Mouse (Mus musculus): ENCODE measurements around the gene 1810010D01Rik. TPM values are rescaled to one million over a fixed set of nuclear protein-coding genes. Genes with fewer than 3 reads are reported as not detected.

Gene 1810010D01Rik
- 0.53 TPM in 1 of 2 replicates, not detected in the other for polyA plus RNA-seq (2016; fragmentation: Nextera tagmentation; extraction: Ambion mirVana)

- Histone ChIP-seq H3K27ac (peak within 1 kb of the TSS; percentile 92), H3K4me2 (replicated peaks) (no peak within 1 kb of the TSS), H3K27me3 (replicated peaks) (no peaks in the 10 kb centered on the region), H3K9ac (no peak within 1 kb of the TSS), H3K4me1 (peaks cover 53% of the 10 kb centered on the region), H3K4me3 (no peak within 1 kb of the TSS), H3K36me3 (no peaks in the 10 kb centered on the region), H3K9me3 (no peaks in the 10 kb centered on the region)
- WGBS: 88% methylated on average over 4 of the region's 4 CpGs
- no peak for ATAC-seq (ENCODE audit: low FRiP score, low read depth)
Measured at GRCm38 (mm10) chr7:145208006-145208405, at the start of gene 1810010D01Rik. Gene 1810010D01Rik (minus strand): TSS chr7:145208119.

DNA sequence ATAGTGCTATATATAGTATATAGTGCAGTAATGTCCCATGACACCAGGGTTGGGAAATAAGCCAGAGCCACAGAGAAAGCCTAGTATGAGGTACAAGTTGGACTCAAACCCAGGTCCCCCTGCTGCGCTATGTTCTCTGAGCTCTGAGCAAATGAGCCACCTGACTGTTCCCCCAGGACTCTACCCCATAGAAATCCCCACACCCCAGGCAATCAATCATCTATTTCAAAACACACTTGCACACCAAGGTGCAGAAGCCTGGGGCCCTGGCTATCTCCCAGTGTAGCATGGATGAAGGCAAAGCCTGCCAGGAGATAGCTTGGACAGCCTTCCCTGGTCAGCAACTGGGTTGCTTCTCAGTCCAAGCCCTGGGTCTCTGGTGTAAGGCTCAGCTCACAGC lies 48.2 kb upstream of the 1810010D01Rik start:
- Histone ChIP-seq H3K9ac (no peak overlapping the region), H3K27ac (no peak overlapping the region), H3K4me1 (no peaks in the 10 kb centered on the region), H3K9me3 (no peaks in the 10 kb centered on the region), H3K4me2 (replicated peaks) (no peak overlapping the region), H3K36me3 (peaks cover 15% of the 10 kb centered on the region), H3K27me3 (replicated peaks) (no peaks in the 10 kb centered on the region), H3K4me3 (no peak overlapping the region)
- no peak for ATAC-seq (ENCODE audit: low FRiP score, low read depth)
- WGBS: 89% methylated on average over 1 of the region's 1 CpGs

GRCm38 (mm10) chr7:145253986-145254630 lies 46.2 kb upstream of the 1810010D01Rik start:
- no peak overlapping the region for H3K27ac ChIP-seq
- H3K4me1 ChIP-seq: no peaks in the 10 kb centered on the region
- H3K36me3 ChIP-seq: peaks cover 5% of the 10 kb centered on the region; the same call in 1 of the 2 replicates
- no peak for ATAC-seq (ENCODE audit: low FRiP score, low read depth)
- no peaks in the 10 kb centered on the region for H3K9me3 ChIP-seq
- no peaks in the 10 kb centered on the region for H3K27me3 ChIP-seq (replicated peaks)
- H3K9ac ChIP-seq: no peak overlapping the region
- H3K4me3 ChIP-seq: no peak overlapping the region
- 73% methylated on average over 3 of the region's 3 CpGs for WGBS
- no peak overlapping the region for H3K4me2 ChIP-seq (replicated peaks)

DNA sequence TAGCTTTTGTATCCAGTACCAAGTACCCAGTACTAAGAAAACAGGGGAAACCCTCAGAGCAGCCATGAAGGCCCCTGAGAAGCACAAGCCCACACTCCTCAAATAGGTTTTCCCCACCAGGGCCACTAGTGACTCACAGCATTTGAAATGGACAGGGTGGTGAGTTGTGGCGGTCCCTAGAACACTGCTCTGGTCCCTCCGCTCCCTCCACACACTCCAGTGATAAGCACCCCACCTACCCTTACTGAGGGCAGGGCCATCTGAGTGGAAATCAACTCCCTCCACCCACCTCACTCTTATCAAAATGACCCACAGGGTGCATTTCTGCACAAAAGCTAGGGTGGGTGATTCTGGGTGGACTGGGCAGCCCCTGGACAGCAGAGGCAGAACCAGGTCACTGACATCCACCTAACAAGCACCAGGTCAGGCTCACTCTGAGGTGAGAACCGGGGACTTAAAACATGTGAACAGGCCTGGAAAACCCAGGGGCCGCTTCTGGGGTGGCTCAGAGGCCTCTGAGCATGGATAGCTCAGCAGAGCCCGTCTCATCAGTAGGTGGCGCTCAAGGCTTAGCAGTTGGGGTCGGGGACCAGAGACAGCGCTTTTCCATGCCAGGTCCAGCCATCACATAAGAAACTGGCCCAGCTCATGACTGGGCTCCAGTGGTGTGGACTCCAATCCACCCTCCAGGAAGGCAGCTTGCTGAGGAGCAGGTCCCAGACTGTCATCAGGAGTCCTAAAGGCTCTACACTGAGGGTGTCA lies 45.0 kb upstream of the 1810010D01Rik start:
- Histone ChIP-seq H3K27ac (no peak overlapping the region), H3K4me2 (replicated peaks) (no peak overlapping the region), H3K36me3 (peaks cover 5% of the 10 kb centered on the region; the same call in 1 of the 2 replicates), H3K27me3 (replicated peaks) (no peaks in the 10 kb centered on the region), H3K9ac (no peak overlapping the region), H3K9me3 (no peaks in the 10 kb centered on the region), H3K4me3 (no peak overlapping the region), H3K4me1 (no peaks in the 10 kb centered on the region)
- peak; percentile 75; the same call in 1 of the 2 replicates for ATAC-seq (ENCODE audit: low FRiP score, low read depth)
- WGBS: 30% methylated on average over 8 of the region's 8 CpGs

GRCm38 (mm10) chr7:145250225-145250624 lies 42.3 kb upstream of the 1810010D01Rik start:
- Histone ChIP-seq H3K27ac (no peak overlapping the region), H3K9ac (no peak overlapping the region)
- WGBS: 81% methylated on average over 9 of the region's 9 CpGs

DNA sequence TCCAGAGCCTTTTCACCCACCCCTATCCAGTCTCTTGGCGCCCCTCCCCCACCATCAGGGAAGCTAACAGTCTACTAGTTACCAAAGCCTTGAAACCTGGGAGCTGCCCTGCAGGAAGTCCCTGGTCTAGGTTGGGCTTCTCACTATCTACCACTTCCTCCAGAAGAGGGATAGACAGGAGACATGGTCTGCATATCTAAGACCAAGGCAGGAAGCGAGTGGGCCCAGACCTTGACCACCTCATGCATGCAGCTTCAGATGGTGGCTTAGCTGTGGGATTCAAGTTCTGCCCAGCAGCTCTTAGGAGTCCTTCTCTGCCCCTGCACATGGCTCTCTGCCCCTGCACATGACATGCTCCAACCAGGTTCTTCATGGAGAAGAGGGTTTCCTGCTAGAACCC lies 41.0 kb upstream of the 1810010D01Rik start:
- no peak overlapping the region for H3K4me2 ChIP-seq (replicated peaks)
- H3K27ac ChIP-seq: no peak overlapping the region
- no peaks in the 10 kb centered on the region for H3K36me3 ChIP-seq
- 87% methylated on average over 2 of the region's 2 CpGs for WGBS
- no peak for ATAC-seq (ENCODE audit: low FRiP score, low read depth)
- no peaks in the 10 kb centered on the region for H3K9me3 ChIP-seq
- H3K4me3 ChIP-seq: no peak overlapping the region
- H3K9ac ChIP-seq: no peak overlapping the region
- no peaks in the 10 kb centered on the region for H3K4me1 ChIP-seq
- no peaks in the 10 kb centered on the region for H3K27me3 ChIP-seq (replicated peaks)

More at GRCm38 (mm10) chr7:145250225-145250624, 42.3 kb upstream of the 1810010D01Rik start:
- Histone ChIP-seq H3K36me3 (no peaks in the 10 kb centered on the region), H3K27me3 (replicated peaks) (no peaks in the 10 kb centered on the region), H3K9me3 (no peaks in the 10 kb centered on the region), H3K4me3 (no peak overlapping the region), H3K4me1 (no peaks in the 10 kb centered on the region), H3K4me2 (replicated peaks) (no peak overlapping the region)
- no peak for ATAC-seq (ENCODE audit: low FRiP score, low read depth)

DNA sequence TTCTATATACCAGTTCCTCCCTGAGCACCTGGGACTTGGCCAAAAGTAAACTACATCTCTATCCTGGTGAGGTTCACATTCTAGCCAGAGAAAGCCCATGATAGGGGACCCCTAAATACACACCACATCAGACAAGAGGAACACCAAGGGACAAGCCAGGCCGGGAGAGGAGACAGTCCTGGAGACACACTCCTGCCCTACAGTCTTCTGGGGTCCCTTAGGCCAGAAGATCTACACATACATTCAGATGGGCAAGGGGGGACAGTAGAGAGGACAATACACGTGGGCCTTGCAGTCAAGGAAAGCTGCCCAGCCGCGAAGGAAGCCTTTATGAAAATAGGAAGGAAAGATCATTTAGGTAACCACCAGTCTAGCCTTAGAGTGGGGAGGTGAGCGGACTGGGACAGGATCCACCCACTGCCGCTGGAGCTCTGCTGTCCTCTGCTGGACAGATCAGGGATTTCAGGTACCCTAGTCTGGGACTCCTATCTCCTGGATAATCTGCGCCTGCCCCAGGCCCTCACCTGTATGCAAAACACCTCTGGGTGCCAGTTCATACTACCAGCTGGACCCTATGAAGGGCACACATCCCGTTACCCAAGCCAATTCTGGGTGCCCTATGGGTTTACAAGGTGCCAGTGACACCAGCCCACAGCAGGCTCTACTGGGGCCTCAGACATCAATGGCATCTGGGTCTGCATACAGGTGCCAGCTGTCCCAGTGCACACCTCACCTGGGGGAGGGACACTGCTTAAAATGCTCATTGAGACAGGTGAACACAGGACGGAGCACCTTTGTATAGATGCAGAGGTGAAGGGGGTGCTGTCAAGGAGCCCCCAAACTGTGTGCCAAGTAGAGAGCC lies 35.2 kb upstream of the 1810010D01Rik start:
- Histone ChIP-seq H3K4me3 (no peak overlapping the region), H3K27ac (no peak overlapping the region), H3K9ac (no peak overlapping the region), H3K4me2 (replicated peaks) (no peak overlapping the region), H3K4me1 (peaks cover 14% of the 10 kb centered on the region), H3K27me3 (replicated peaks) (peaks cover 10% of the 10 kb centered on the region; the same call in 1 of the 2 replicates), H3K36me3 (no peaks in the 10 kb centered on the region), H3K9me3 (no peaks in the 10 kb centered on the region)
- peak; percentile 62 for ATAC-seq (ENCODE audit: low FRiP score, low read depth)
- WGBS: 17% methylated on average over 9 of the region's 9 CpGs

DNA sequence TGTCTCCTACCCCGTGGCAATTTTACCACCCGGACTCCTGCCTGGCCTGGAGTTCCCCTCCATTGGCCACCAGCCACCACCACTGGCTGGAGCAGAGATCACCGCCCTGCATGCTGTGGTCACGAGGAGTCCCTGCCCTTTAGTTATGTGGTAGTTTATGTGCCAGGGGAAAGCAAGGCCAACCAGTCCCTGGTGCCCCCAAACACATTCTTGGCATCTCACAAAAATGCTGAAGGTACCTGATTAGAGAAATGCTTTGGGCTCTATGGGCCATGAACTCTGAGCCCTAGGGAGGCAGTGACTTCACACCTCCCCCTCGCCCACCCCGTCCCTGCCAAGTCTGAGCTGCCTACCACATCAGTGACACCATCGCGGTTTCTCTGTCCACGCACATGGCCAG lies 34.1 kb upstream of the 1810010D01Rik start:
- Histone ChIP-seq H3K4me1 (peaks cover 14% of the 10 kb centered on the region), H3K27me3 (replicated peaks) (peaks cover 10% of the 10 kb centered on the region; the same call in 1 of the 2 replicates), H3K27ac (no peak overlapping the region), H3K9me3 (no peaks in the 10 kb centered on the region), H3K4me2 (replicated peaks) (no peak overlapping the region), H3K4me3 (no peak overlapping the region), H3K36me3 (no peaks in the 10 kb centered on the region), H3K9ac (no peak overlapping the region)
- ATAC-seq (ENCODE audit: low FRiP score, low read depth): no peak
- 77% methylated on average over 9 of the region's 9 CpGs for WGBS

- no peak for ATAC-seq (ENCODE audit: low FRiP score, low read depth)
- no peak overlapping the region for H3K27ac ChIP-seq
- peaks cover 14% of the 10 kb centered on the region for H3K4me1 ChIP-seq
- H3K4me3 ChIP-seq: no peak overlapping the region
- 90% methylated on average over 4 of the region's 4 CpGs for WGBS
- no peak overlapping the region for H3K4me2 ChIP-seq (replicated peaks)
- peaks cover 10% of the 10 kb centered on the region; the same call in 1 of the 2 replicates for H3K27me3 ChIP-seq (replicated peaks)
- H3K9me3 ChIP-seq: no peaks in the 10 kb centered on the region
- H3K36me3 ChIP-seq: no peaks in the 10 kb centered on the region
- H3K9ac ChIP-seq: no peak overlapping the region
Measured at GRCm38 (mm10) chr7:145240929-145241328, 33.0 kb upstream of the 1810010D01Rik start.

- WGBS: 65% methylated on average over 8 of the region's 8 CpGs
- Histone ChIP-seq H3K4me3 (no peak overlapping the region), H3K4me1 (peaks cover 14% of the 10 kb centered on the region), H3K4me2 (replicated peaks) (no peak overlapping the region), H3K9ac (no peak overlapping the region), H3K9me3 (no peaks in the 10 kb centered on the region), H3K27me3 (replicated peaks) (peaks cover 10% of the 10 kb centered on the region; the same call in 1 of the 2 replicates), H3K36me3 (no peaks in the 10 kb centered on the region), H3K27ac (no peak overlapping the region)
- no peak for ATAC-seq (ENCODE audit: low FRiP score, low read depth)
Measured at GRCm38 (mm10) chr7:145239736-145240505, 32.0 kb upstream of the 1810010D01Rik start.

DNA sequence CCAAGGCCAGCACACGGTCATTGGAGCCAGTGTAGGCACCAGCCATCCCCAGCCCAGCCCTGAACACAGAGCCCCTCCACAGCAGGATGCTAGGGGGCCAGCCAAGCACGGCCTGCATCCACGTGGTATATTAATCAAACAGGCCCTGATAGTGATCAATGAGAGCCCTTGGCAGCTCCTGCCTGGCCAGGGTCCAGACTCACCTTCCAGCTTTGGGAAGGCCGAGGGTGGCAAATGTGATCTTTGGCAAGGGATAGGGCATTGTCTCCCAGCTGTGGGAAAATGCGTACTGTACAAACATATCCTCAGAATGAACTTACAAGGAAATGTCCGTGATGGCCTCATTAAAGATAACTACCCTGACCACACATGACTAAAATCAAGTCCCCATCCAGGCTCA lies 31.2 kb upstream of the 1810010D01Rik start:
- Histone ChIP-seq H3K4me3 (no peak overlapping the region), H3K27ac (no peak overlapping the region), H3K27me3 (replicated peaks) (peaks cover 10% of the 10 kb centered on the region; the same call in 1 of the 2 replicates), H3K9ac (0 out of 2 replicates have a peak overlapping the region, but pooled peaks have one; percentile 3), H3K4me1 (peaks cover 14% of the 10 kb centered on the region), H3K36me3 (no peaks in the 10 kb centered on the region), H3K4me2 (replicated peaks) (no peak overlapping the region), H3K9me3 (no peaks in the 10 kb centered on the region)
- no peak for ATAC-seq (ENCODE audit: low FRiP score, low read depth)
- 59% methylated on average over 6 of the region's 6 CpGs for WGBS
